Mouse (Mus musculus) kidney, adult 2 months (tissue): Measurements from ENCODE around the gene Cntnap5b.

Experiments
- CTCF ChIP-seq: fragments of 200-500 bp; conservative IDR thresholded peaks from 2 replicates; pipeline ENCODE4 v1.5.1; 2011; ENCODE audit warnings: low read depth, mild to moderate bottlenecking, control low read depth, low read length, moderate library complexity, mixed read lengths; ENCODE audit not compliant: insufficient read depth, insufficient read length
- POLR2A ChIP-seq: fragments of 200-500 bp; IDR thresholded peaks from one replicate; pipeline ENCODE4 v1.6.1; 2011; ENCODE audit warnings: low read depth, low read length, control low read depth

GRCm38 (mm10) chr1:100251964-100252363, 479.4 kb downstream of the Cntnap5b start:
- TF ChIP-seq POLR2A: no peak
- no peak for TF ChIP-seq CTCF
